Mouse (Mus musculus): ENCODE measurements around the gene Map3k5.

DNA sequence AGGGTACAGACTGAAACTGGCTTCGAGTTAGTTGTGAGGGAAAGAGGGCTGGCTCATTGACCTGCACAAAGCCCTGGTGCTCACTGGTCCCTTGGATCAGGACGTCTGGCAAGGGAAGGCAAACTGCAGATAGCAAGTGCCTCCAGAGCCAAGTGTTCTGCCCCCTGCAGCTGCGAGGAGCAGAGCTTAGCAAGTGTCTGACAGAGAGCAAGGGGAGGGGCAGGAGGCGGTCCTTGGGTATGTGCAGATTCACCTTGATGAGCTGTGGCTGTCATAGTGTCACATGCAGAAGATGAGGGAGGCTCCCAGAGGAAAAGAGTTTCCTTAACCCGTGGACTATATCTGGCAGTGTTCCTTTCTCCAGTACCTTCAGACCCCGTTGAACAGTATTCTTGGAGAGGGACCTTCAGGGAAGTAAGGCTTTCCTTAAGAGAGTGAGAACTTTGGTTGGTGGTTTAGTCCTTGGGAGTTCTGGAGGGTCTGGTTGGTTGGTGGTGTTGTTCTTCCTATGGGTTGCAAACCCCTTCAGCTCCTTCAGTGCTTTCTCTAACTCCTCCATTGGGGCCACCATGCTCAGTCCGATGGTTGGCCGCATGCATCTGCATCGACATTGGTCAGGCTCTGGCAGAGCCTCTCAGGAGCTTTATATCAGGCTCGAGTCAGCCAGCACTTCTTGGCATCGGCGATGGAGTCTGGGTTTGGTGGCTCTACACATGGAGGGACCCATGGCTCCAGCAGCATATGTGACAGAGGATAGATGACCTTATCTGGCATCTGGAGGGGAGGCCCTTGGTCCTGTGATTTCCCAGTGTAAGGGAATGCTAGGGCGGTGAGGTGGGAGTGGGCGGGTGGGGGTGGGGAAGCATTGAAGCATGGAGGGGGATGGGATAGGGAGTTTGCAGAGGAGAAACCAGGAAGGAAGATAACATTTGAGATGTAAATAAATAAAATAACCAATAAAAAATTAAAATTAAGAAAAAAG, 60.5 kb downstream of the Map3k5 start:
- TF ChIP-seq CTCF (conservative IDR thresholded peaks at IDR 0.05; ENCODE audit: insufficient read depth, insufficient read length, low read depth, low read length) (no peak; the same call in 1 of the 2 replicates), POLR2A (IDR thresholded peaks at IDR 0.05; ENCODE audit: low read depth, low read length) (no peak)
